Comparison of ENCODE assay signal across 11 mouse cellular contexts in the genomic region with DNA sequence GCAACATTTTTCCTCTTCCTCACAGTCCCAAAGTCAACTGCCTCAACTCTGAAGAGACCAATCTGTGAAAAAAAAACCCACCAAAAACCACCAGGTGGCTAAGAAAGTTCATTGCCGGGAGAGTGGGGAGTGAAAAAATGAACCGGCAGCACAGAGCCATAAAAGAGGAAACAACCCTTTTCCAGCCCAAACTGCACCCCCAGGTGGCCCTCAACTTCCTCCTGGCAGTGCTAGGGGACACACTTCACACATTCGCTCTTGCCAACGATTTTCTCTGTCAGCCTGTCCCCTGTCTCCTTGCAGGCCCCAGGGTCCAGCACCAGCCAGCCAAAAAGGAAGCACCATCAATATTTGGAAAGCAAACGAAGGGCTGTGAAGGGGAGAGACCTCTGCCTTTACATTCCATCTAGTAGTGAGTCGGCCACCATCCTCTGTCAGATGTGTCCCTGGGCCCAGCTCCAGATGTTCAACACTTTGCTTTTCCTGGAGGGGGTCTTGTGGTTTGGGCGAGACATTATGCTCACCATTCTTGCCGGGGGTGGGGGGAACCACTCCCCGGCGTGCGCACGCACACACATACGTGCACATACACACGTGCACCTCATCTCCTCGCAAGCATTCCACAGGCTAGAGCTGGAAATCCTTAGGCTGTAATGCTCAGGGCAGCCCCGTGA. TPM values are rescaled to one million over a fixed set of nuclear protein-coding genes. Genes with fewer than 3 reads are reported as not detected.
A peak's percentile ranks its signal among the peaks of the same experiment; 100 is the strongest.
DNase-seq lines count a peak whose midpoint lies in the region; ATAC-seq and TF ChIP-seq lines count a peak whose summit lies in the region.
"Had no signal": no experiment of that assay in that cellular context is flagged by ENCODE, and none has a peak within 500 bp of the region (broad histone marks: within the 10 kb centered on the region; RNA-seq: fewer than 3 reads in every experiment).

No protein-coding gene starts in this region.

- peak overlapping the region; percentile 54; the same call in 1 of the 2 replicates for H3K27ac ChIP-seq in thymus, adult 2 months (ENCODE audit: control insufficient read depth, insufficient read depth, low read length)
- peak overlapping the region; percentile 100 for H3K27ac ChIP-seq in midbrain, embryonic 10.5 days (replicated peaks)

- 11% methylated on average over 16 of the region's 16 CpGs for WGBS in thymus, adult 2 months
- WGBS in midbrain, embryonic 10.5 days: 82% methylated on average over 16 of the region's 16 CpGs

- peaks cover 69% of the 10 kb centered on the region for H3K4me1 ChIP-seq in thymus, adult 2 months (replicated peaks; ENCODE audit: control insufficient read depth, insufficient read depth, low read length)
- peaks cover 93% of the 10 kb centered on the region for H3K4me1 ChIP-seq in midbrain, embryonic 10.5 days

- no peak for TF ChIP-seq POLR2A in thymus, adult 2 months (IDR thresholded peaks at IDR 0.05; ENCODE audit: control insufficient read depth, extremely low read depth, insufficient read depth, low read length, poor library complexity)

- H3K4me3 ChIP-seq in thymus, adult 2 months (ENCODE audit: control insufficient read depth, insufficient read depth, low read length): no peak overlapping the region
- H3K4me3 ChIP-seq in midbrain, embryonic 10.5 days: peak overlapping the region; percentile 99

- peak; percentile 71 for ATAC-seq in granulocyte monocyte progenitor cell, adult 5-6 weeks (replicated peaks; ENCODE audit: poor library complexity, severe bottlenecking)
- no peak for ATAC-seq in erythroid progenitor cell, adult 5-6 weeks (replicated peaks; ENCODE audit: low FRiP score, poor library complexity, severe bottlenecking)

- no peak for TF ChIP-seq CTCF in thymus, adult 2 months (IDR thresholded peaks at IDR 0.05; ENCODE audit: borderline replicate concordance, control insufficient read depth, extremely low read depth, insufficient read depth, low read length, poor library complexity)

- no peaks in the 10 kb centered on the region for H3K36me3 ChIP-seq in thymus, adult 2 months (ENCODE audit: control insufficient read depth, insufficient read depth, low read length)
- H3K36me3 ChIP-seq in midbrain, embryonic 10.5 days: peaks cover 25% of the 10 kb centered on the region

- intact Hi-C loops in left cerebral cortex, postnatal 25 days (cut with DNase I): no loop called here

- H3K27me3 ChIP-seq in thymus, adult 2 months (ENCODE audit: control insufficient read depth, insufficient read depth, low read length): no peaks in the 10 kb centered on the region
- H3K27me3 ChIP-seq in midbrain, embryonic 10.5 days (ENCODE audit: low read depth, poor library complexity, severe bottlenecking): peaks cover 10% of the 10 kb centered on the region

- peak; percentile 42 for DNase-seq in thymus, adult 2 months
- DNase-seq in thymus, postnatal 10 days (ENCODE audit: low spot score in 2 of 2): no peak
- DNase-seq in midbrain, embryonic 10.5 days (ENCODE audit: low spot score): no peak
- DNase-seq in layer of hippocampus, postnatal 14 days (ENCODE audit: low spot score in 2 of 2): no peak
- no peak for DNase-seq in left cerebral cortex, postnatal 25 days (ENCODE audit: low spot score in 2 of 2)
- DNase-seq: gastrocnemius, postnatal 10 days; kidney, adult 8-10 months; right cerebral cortex, postnatal 25 days had no signal

- no peaks in the 10 kb centered on the region for H3K9me3 ChIP-seq in midbrain, embryonic 10.5 days (replicated peaks)

RNA-seq across cellular contexts. Expression of a gene that starts 3.1 kb away (rescaled TPM):
- 15.4 and 24.1 TPM in 2 replicates for polyA plus RNA-seq in thymus, adult 2 months (2012; rRNA removed)
- total RNA-seq in granulocyte monocyte progenitor cell, adult 5-6 weeks (2014; fragmentation: Nextera tagmentation): 0.47 and 2.6 TPM in 2 replicates
- total RNA-seq in granulocyte monocyte progenitor cell, adult 5-6 weeks (2017): 0.39 and 0.57 TPM in 2 replicates
- 15.6 and 20.9 TPM in 2 replicates for polyA plus RNA-seq in midbrain, embryonic 10.5 days (2016; fragmentation: Nextera tagmentation; extraction: Ambion mirVana)
- 10 to 100 TPM; 40.5 to 43.9 TPM for total RNA-seq in layer of hippocampus, postnatal 14 days (2021)
- total RNA-seq in left cerebral cortex, postnatal 25 days (2021): 10 to 100 TPM; 15.2 to 21.4 TPM
- total RNA-seq in erythroid progenitor cell, adult 5-6 weeks (2015; ENCODE audit: low replicate concordance): not detected in 2 replicates
- not detected in 2 replicates for total RNA-seq in erythroid progenitor cell, adult 5-6 weeks (2017; ENCODE audit: low replicate concordance)
- total RNA-seq: monocyte, adult 5-6 weeks had no signal

RNA-seq across cellular contexts. Expression of a gene that starts 53.3 kb away (rescaled TPM):
- polyA plus RNA-seq in thymus, adult 2 months (2012; rRNA removed): 266 and 395 TPM in 2 replicates
- 1.3 TPM in 1 of 2 replicates, not detected in the other for total RNA-seq in granulocyte monocyte progenitor cell, adult 5-6 weeks (2014; fragmentation: Nextera tagmentation)
- total RNA-seq in granulocyte monocyte progenitor cell, adult 5-6 weeks (2017): 0.52 and 1.1 TPM in 2 replicates
- polyA plus RNA-seq in midbrain, embryonic 10.5 days (2016; fragmentation: Nextera tagmentation; extraction: Ambion mirVana): 20.6 and 32.4 TPM in 2 replicates
- total RNA-seq in layer of hippocampus, postnatal 14 days (2021): 10 to 100 TPM; 40.7 to 47.6 TPM
- total RNA-seq in left cerebral cortex, postnatal 25 days (2021): 10 to 100 TPM; 56.6 to 61.3 TPM
- 156 and 168 TPM in 2 replicates for total RNA-seq in erythroid progenitor cell, adult 5-6 weeks (2015; ENCODE audit: low replicate concordance)
- 46.1 and 49.5 TPM in 2 replicates for total RNA-seq in erythroid progenitor cell, adult 5-6 weeks (2017; ENCODE audit: low replicate concordance)
- total RNA-seq: monocyte, adult 5-6 weeks had no signal

Comparison
In these comparisons a context has a peak if more than half of its experiments do, and no peak if none do; other contexts are left out.
1. RNA of a gene that starts 3.1 kb away (total RNA-seq): 40.5 to 43.9 TPM in layer of hippocampus, postnatal 14 days and 15.2 to 21.4 TPM in left cerebral cortex, postnatal 25 days; 0.39 to 2.6 TPM in granulocyte monocyte progenitor cell, adult 5-6 weeks and not detected in erythroid progenitor cell, adult 5-6 weeks; every median in the first group is over 4 times any median in the second.
2. RNA of a gene that starts 53.3 kb away (total RNA-seq): 46.1 to 168 TPM in erythroid progenitor cell, adult 5-6 weeks, 56.6 to 61.3 TPM in left cerebral cortex, postnatal 25 days and 40.7 to 47.6 TPM in layer of hippocampus, postnatal 14 days; 0.52 to 1.3 TPM in granulocyte monocyte progenitor cell, adult 5-6 weeks; every median in the first group is over 10 times any median in the second.